Mouse (Mus musculus): Measurements from ENCODE around the gene Gm20388. TPM values are rescaled to one million over a fixed set of nuclear protein-coding genes. Genes with fewer than 3 reads are reported as not detected.

The Gm20388 gene
- polyA plus RNA-seq, 1 experiment from 2014 or later: not detected

DNA sequence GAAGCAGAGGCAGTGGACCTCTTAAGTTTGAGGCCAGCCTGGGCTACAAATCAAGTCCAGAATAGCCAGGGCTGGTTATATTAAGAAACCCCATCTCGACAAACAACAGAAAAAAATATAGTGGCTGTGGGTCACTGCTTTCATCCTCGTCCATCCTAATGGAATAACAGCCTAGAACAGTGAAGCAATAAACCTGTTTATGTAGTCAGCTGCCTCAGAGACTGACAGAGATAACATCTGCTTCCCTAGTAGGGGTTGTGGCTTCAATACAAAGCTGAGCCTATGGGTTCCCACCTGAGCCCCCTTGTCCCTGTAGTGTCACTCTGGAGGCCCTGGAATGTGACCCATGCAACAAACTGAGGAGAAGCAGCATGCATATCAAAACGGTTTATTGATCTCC is 2663.6 kb downstream of the Gm20388 start:
- WGBS: 41% methylated on average over 3 of the region's 3 CpGs
- H3K9ac ChIP-seq: peak overlapping the region; percentile 86
- H3K4me2 ChIP-seq: peak overlapping the region; percentile 89
- H3K36me3 ChIP-seq: peaks cover 55% of the 10 kb centered on the region
- no peak overlapping the region for H3K4me3 ChIP-seq
- ATAC-seq (ENCODE audit: extremely low read depth, insufficient number of reproducible peaks, low FRiP score, low TSS enrichment): no peak
- H3K4me1 ChIP-seq: peaks cover 46% of the 10 kb centered on the region
- H3K9me3 ChIP-seq: no peaks in the 10 kb centered on the region
- H3K27ac ChIP-seq (replicated peaks): peak overlapping the region; percentile 62
- no peaks in the 10 kb centered on the region for H3K27me3 ChIP-seq (replicated peaks)

DNA sequence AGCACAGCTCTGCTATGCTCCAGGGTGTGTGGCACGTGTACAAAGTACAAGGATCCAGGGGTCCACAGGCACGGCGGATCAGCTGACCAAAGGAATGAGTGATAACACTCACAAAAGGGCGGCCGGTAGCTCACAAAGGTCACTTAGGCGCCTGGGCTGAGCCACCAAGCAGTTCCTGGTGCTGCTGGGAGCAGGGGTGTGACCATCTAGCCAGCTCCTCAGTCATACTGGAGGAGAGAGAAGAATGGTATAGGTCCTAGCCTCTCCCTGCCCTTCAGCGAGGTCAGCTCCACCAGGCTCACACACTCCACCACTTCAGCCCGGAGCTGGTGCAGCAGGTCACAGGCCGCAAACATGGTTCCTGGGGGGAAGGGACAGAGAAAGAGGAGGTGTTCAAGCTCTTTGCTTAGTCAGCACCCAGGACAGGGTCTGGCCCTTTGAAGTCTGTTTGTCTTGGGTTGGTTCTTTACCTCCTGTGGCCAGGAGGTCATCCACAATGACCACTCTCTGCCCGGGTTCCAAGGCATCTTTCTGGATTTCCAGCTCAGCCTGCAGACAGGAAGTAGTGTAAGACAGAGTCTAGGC is 2664.1 kb downstream of the Gm20388 start:
- Histone ChIP-seq H3K27me3 (replicated peaks) (no peaks in the 10 kb centered on the region), H3K9me3 (no peaks in the 10 kb centered on the region), H3K9ac (peak overlapping the region; percentile 86), H3K36me3 (peaks cover 50% of the 10 kb centered on the region), H3K4me3 (peak overlapping the region; percentile 75), H3K4me2 (peak overlapping the region; percentile 89), H3K27ac (replicated peaks) (peak overlapping the region; percentile 62), H3K4me1 (peaks cover 46% of the 10 kb centered on the region)
- no peak for ATAC-seq (ENCODE audit: extremely low read depth, insufficient number of reproducible peaks, low FRiP score, low TSS enrichment)
- WGBS: 12% methylated on average over 10 of the region's 10 CpGs

DNA sequence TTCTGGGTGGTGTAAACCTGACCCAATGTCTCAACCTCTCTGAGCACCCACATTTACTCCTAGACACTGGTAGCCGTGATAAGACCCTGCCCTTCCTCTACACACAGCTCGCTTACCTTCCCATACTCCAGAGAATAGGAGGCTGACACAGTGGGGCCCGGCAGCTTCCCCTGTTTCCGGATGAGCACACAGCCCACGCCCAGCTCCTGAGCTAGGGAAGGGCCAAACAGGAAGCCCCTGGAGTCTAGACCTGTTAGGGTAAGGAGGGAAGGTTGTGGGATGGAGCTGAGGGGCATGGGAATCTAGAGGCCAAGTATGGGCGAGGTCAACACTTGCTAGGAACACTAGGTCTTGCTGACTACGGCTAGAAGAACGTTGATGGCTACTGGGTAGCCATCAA is 2664.6 kb downstream of the Gm20388 start:
- Histone ChIP-seq H3K9me3 (no peaks in the 10 kb centered on the region), H3K36me3 (peaks cover 45% of the 10 kb centered on the region), H3K27ac (replicated peaks) (peak overlapping the region; percentile 62), H3K9ac (peak overlapping the region; percentile 86), H3K4me1 (peaks cover 45% of the 10 kb centered on the region), H3K4me2 (peak overlapping the region; percentile 89), H3K4me3 (peak overlapping the region; percentile 75), H3K27me3 (replicated peaks) (0 out of 2 replicates have a peak, but pooled peaks cover under 1% of the 10 kb centered on the region)
- no peak for ATAC-seq (ENCODE audit: extremely low read depth, insufficient number of reproducible peaks, low FRiP score, low TSS enrichment)
- 59% methylated on average over 8 of the region's 8 CpGs for WGBS

DNA sequence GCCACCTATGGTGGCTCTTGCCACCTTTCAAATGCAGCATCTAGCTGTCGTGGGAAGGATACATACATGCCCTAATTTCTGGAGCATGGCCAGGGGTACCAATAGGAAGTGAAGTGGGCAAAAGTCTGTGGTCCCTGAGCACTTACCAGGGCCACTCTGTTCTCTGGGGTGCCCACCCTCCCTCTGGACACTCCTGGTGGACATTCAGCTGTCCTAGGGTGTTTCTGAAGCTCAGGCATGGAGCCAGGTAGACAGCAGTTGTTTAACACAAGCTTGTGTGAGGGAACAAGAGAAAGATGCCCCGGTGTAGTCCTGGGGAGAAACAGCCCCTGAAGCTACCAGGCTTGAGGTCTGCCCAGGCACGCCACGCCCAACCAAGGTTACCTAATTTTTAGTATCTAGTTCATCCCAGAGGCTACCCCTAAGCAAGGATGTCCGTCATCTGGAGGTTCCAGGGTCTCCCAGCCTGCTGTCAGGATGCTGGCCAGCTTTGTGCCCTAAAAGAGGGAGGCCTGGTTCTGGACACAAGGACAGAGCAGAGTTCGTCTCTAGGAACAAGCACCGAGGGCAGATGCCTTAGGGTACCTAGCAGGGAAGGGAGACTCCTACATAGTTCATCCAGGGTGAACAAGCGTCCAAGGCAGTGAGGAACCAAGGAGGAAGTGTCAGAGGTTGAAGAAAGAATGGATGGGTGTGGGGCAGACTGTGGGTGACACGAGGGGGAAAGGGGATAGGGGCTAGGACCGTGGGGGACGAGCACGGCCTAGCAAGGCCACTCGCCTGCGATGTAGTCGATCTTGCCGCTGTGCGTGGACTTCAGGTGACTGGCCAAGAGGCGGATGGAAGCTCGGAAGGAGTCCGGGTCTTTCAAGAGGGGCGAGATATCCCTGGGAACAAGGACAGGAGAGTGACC is 2665.3 kb downstream of the Gm20388 start:
- H3K27me3 ChIP-seq (replicated peaks): 0 out of 2 replicates have a peak, but pooled peaks cover 2% of the 10 kb centered on the region
- H3K4me3 ChIP-seq: peak overlapping the region; percentile 75
- WGBS: 16% methylated on average over 21 of the region's 21 CpGs
- H3K27ac ChIP-seq (replicated peaks): peak overlapping the region; percentile 62
- peaks cover 45% of the 10 kb centered on the region for H3K4me1 ChIP-seq
- ATAC-seq (ENCODE audit: extremely low read depth, insufficient number of reproducible peaks, low FRiP score, low TSS enrichment): no peak
- peak overlapping the region; percentile 89 for H3K4me2 ChIP-seq
- no peaks in the 10 kb centered on the region for H3K9me3 ChIP-seq
- H3K36me3 ChIP-seq: peaks cover 38% of the 10 kb centered on the region
- H3K9ac ChIP-seq: peak overlapping the region; percentile 86

GRCm38 (mm10) chr8:122576648-122577022 is 2666.0 kb downstream of the Gm20388 start, which contains the start of gene Aprt:
TSS of gene Aprt (minus strand) at chr8:122576909.
- peak within 1 kb of the TSS; percentile 62 for H3K27ac ChIP-seq (replicated peaks)
- peak; percentile 88 for ATAC-seq (ENCODE audit: extremely low read depth, insufficient number of reproducible peaks, low FRiP score, low TSS enrichment)

GRCm38 (mm10) chr8:122577116-122577515 is 2666.5 kb downstream of the Gm20388 start:
- no peak for ATAC-seq (ENCODE audit: extremely low read depth, insufficient number of reproducible peaks, low FRiP score, low TSS enrichment)
- peaks cover 45% of the 10 kb centered on the region for H3K4me1 ChIP-seq
- peak overlapping the region; percentile 86 for H3K9ac ChIP-seq
- peak overlapping the region; percentile 75 for H3K4me3 ChIP-seq
- H3K36me3 ChIP-seq: peaks cover 27% of the 10 kb centered on the region
- 0 out of 2 replicates have a peak, but pooled peaks cover 2% of the 10 kb centered on the region for H3K27me3 ChIP-seq (replicated peaks)
- H3K4me2 ChIP-seq: peak overlapping the region; percentile 89
- 38% methylated on average over 10 of the region's 10 CpGs for WGBS
- H3K27ac ChIP-seq (replicated peaks): no peak overlapping the region; the same call in 1 of the 2 replicates
- no peaks in the 10 kb centered on the region for H3K9me3 ChIP-seq

More at GRCm38 (mm10) chr8:122576648-122577022, 2666.0 kb downstream of the Gm20388 start, which contains the start of gene Aprt:
- Histone ChIP-seq H3K4me1 (peaks cover 45% of the 10 kb centered on the region), H3K9ac (peak within 1 kb of the TSS; percentile 86), H3K27me3 (replicated peaks) (0 out of 2 replicates have a peak, but pooled peaks cover 2% of the 10 kb centered on the region), H3K4me3 (peak within 1 kb of the TSS; percentile 75), H3K9me3 (no peaks in the 10 kb centered on the region), H3K4me2 (peak within 1 kb of the TSS; percentile 89), H3K36me3 (peaks cover 31% of the 10 kb centered on the region)
- WGBS: under 1% methylated on average over 39 of the region's 39 CpGs

DNA sequence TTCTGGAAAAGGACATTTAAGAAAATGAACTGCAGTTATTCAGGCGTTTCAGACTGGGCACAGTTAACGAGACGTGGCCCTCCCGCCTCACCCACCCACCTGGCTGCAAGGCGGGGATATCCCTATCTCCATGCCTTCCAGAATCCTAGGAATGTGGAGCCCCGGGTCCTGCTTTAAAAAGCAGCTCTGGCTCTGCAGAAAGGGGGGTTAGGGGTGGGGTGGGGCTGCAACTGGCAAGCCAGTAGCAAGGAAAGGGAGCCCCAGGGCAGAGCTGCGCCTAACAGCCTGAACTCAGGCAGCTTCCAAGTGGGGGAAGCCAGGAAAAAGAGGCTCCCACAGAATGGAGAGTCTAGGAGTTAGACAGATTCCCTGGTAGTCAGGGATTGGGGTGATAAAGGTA is 2668.6 kb downstream of the Gm20388 start:
- WGBS: 27% methylated on average over 7 of the region's 7 CpGs
- Histone ChIP-seq H3K27me3 (replicated peaks) (0 out of 2 replicates have a peak, but pooled peaks cover 2% of the 10 kb centered on the region), H3K4me3 (no peak overlapping the region), H3K9me3 (no peaks in the 10 kb centered on the region), H3K4me2 (no peak overlapping the region; the same call in 1 of the 2 replicates), H3K9ac (peak overlapping the region; percentile 67), H3K36me3 (peaks cover 6% of the 10 kb centered on the region), H3K27ac (replicated peaks) (no peak overlapping the region), H3K4me1 (peaks cover 42% of the 10 kb centered on the region)
- no peak for ATAC-seq (ENCODE audit: extremely low read depth, insufficient number of reproducible peaks, low FRiP score, low TSS enrichment)

- H3K9ac ChIP-seq: no peak overlapping the region
- no peak overlapping the region for H3K4me3 ChIP-seq
- ATAC-seq (ENCODE audit: extremely low read depth, insufficient number of reproducible peaks, low FRiP score, low TSS enrichment): no peak
- H3K36me3 ChIP-seq: no peaks in the 10 kb centered on the region
- H3K27ac ChIP-seq (replicated peaks): no peak overlapping the region
- H3K9me3 ChIP-seq: no peaks in the 10 kb centered on the region
- no peak overlapping the region for H3K4me2 ChIP-seq
- WGBS: 43% methylated on average over 13 of the region's 15 CpGs
- peaks cover 33% of the 10 kb centered on the region for H3K4me1 ChIP-seq
- 0 out of 2 replicates have a peak, but pooled peaks cover 2% of the 10 kb centered on the region for H3K27me3 ChIP-seq (replicated peaks)
Measured at GRCm38 (mm10) chr8:122580926-122581325, 2670.3 kb downstream of the Gm20388 start.

- H3K4me1 ChIP-seq: peaks cover 10% of the 10 kb centered on the region
- no peaks in the 10 kb centered on the region for H3K36me3 ChIP-seq
- no peaks in the 10 kb centered on the region for H3K9me3 ChIP-seq
- H3K4me2 ChIP-seq: no peak overlapping the region
- H3K9ac ChIP-seq: no peak overlapping the region
- WGBS: 66% methylated on average over 9 of the region's 9 CpGs
- 0 out of 2 replicates have a peak, but pooled peaks cover 2% of the 10 kb centered on the region for H3K27me3 ChIP-seq (replicated peaks)
- ATAC-seq (ENCODE audit: extremely low read depth, insufficient number of reproducible peaks, low FRiP score, low TSS enrichment): no peak
- H3K4me3 ChIP-seq: no peak overlapping the region
- H3K27ac ChIP-seq (replicated peaks): no peak overlapping the region
Measured at GRCm38 (mm10) chr8:122584981-122585380, 2674.3 kb downstream of the Gm20388 start.

DNA sequence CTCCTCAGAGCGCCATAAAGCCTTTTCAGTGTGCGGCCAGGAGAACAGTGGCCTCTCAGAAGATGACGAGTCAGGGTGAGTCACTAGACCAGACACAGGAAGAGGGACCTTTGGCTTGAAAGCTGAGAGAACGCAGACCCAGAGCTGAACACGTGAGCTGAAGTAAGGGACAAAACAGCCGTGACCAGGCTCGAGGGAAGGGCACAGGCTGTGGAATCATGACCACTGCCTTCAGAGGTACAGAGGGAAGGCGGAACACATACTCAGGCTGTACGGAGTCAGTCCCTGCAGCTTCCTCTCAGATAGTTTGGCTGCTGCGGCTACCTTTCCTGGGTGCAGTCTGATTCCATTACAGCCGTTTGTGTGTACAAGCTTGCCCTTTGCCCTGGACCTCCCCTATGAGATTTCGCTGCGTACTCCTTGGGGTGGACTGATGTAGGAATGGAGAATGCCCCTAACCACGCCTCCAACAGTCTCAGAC is 2674.8 kb downstream of the Gm20388 start:
- Histone ChIP-seq H3K27ac (replicated peaks) (no peak overlapping the region; the same call in 1 of the 2 replicates), H3K4me1 (peaks cover 9% of the 10 kb centered on the region), H3K36me3 (no peaks in the 10 kb centered on the region), H3K9me3 (no peaks in the 10 kb centered on the region), H3K4me2 (no peak overlapping the region), H3K4me3 (no peak overlapping the region), H3K9ac (no peak overlapping the region), H3K27me3 (replicated peaks) (0 out of 2 replicates have a peak, but pooled peaks cover under 1% of the 10 kb centered on the region)
- WGBS: 50% methylated on average over 14 of the region's 14 CpGs
- ATAC-seq (ENCODE audit: extremely low read depth, insufficient number of reproducible peaks, low FRiP score, low TSS enrichment): no peak

- H3K36me3 ChIP-seq: no peaks in the 10 kb centered on the region
- no peaks in the 10 kb centered on the region for H3K27me3 ChIP-seq (replicated peaks)
- H3K9ac ChIP-seq: no peak overlapping the region
- WGBS: 70% methylated on average over 7 of the region's 7 CpGs
- no peak overlapping the region for H3K4me2 ChIP-seq
- no peak for ATAC-seq (ENCODE audit: extremely low read depth, insufficient number of reproducible peaks, low FRiP score, low TSS enrichment)
- H3K27ac ChIP-seq (replicated peaks): no peak overlapping the region
- no peak overlapping the region for H3K4me3 ChIP-seq
- H3K4me1 ChIP-seq: peaks cover 9% of the 10 kb centered on the region
- H3K9me3 ChIP-seq: no peaks in the 10 kb centered on the region
Measured at GRCm38 (mm10) chr8:122586171-122586570, 2675.5 kb downstream of the Gm20388 start.

Data from heart, embryonic 13.5 days (tissue).